Mouse (Mus musculus): ENCODE data around the gene Tmem246. TPM values are rescaled to one million over a fixed set of nuclear protein-coding genes. Genes with fewer than 3 reads are reported as not detected.

Tmem246 gene
- total and polyA plus RNA-seq, 2 experiments from 2014 or later = 54.5 to 56.4 TPM

- 85% methylated on average over 10 of the region's 10 CpGs for WGBS
- no peaks in the 10 kb centered on the region for H3K4me1 ChIP-seq (ENCODE audit: control insufficient read depth, insufficient read depth)
- no peaks in the 10 kb centered on the region for H3K9me3 ChIP-seq (replicated peaks; ENCODE audit: control insufficient read depth, low read length)
- H3K9ac ChIP-seq (replicated peaks; ENCODE audit: low read depth, low read length) = no peak overlapping the region
- no peak for ATAC-seq (ENCODE audit: insufficient read depth, low read depth)
- H3K4me3 ChIP-seq (ENCODE audit: low read depth, low read length) = no peak overlapping the region
- no peaks in the 10 kb centered on the region for H3K36me3 ChIP-seq (replicated peaks; ENCODE audit: control insufficient read depth, insufficient read depth, low read length)
- no peak for DNase-seq (ENCODE audit: low spot score)
- no peak overlapping the region for H3K27ac ChIP-seq (ENCODE audit: low read depth)
- H3K4me2 ChIP-seq (ENCODE audit: low read depth, low read length) = no peak overlapping the region
- TF ChIP-seq CTCF (IDR thresholded peaks at IDR 0.05; ENCODE audit: low read depth) (no peak), EP300 (IDR thresholded peaks at IDR 0.05; ENCODE audit: low read depth) (no peak)
- no peaks in the 10 kb centered on the region for H3K27me3 ChIP-seq (ENCODE audit: control insufficient read depth, insufficient read depth, low read length)
These were observed 19.2 kb upstream of the Tmem246 start for GRCm38 (mm10) chr4:49616924-49617323.

- Histone ChIP-seq H3K4me3 (ENCODE audit: low read depth, low read length) (no peak overlapping the region), H3K4me1 (ENCODE audit: control insufficient read depth, insufficient read depth) (no peaks in the 10 kb centered on the region), H3K9me3 (replicated peaks; ENCODE audit: control insufficient read depth, low read length) (no peaks in the 10 kb centered on the region), H3K27me3 (ENCODE audit: control insufficient read depth, insufficient read depth, low read length) (no peaks in the 10 kb centered on the region), H3K4me2 (ENCODE audit: low read depth, low read length) (no peak overlapping the region), H3K36me3 (replicated peaks; ENCODE audit: control insufficient read depth, insufficient read depth, low read length) (no peaks in the 10 kb centered on the region), H3K27ac (ENCODE audit: low read depth) (no peak overlapping the region), H3K9ac (replicated peaks; ENCODE audit: low read depth, low read length) (no peak overlapping the region)
- ATAC-seq (ENCODE audit: insufficient read depth, low read depth) = no peak
- WGBS = 79% methylated on average over 1 of the region's 1 CpGs
- DNase-seq (ENCODE audit: low spot score) = no peak
- no peak for TF ChIP-seq EP300 (IDR thresholded peaks at IDR 0.05; ENCODE audit: low read depth)
- no peak for TF ChIP-seq CTCF (IDR thresholded peaks at IDR 0.05; ENCODE audit: low read depth)
These were observed 7.8 kb upstream of the Tmem246 start for GRCm38 (mm10) chr4:49605459-49605858.

- no peak overlapping the region for H3K9ac ChIP-seq (replicated peaks; ENCODE audit: low read depth, low read length)
- no peak overlapping the region for H3K4me3 ChIP-seq (ENCODE audit: low read depth, low read length)
- H3K9me3 ChIP-seq (replicated peaks; ENCODE audit: control insufficient read depth, low read length) = no peaks in the 10 kb centered on the region
- H3K4me1 ChIP-seq (ENCODE audit: control insufficient read depth, insufficient read depth) = no peaks in the 10 kb centered on the region
- H3K36me3 ChIP-seq (replicated peaks; ENCODE audit: control insufficient read depth, insufficient read depth, low read length) = no peaks in the 10 kb centered on the region
- no peak for TF ChIP-seq CTCF (IDR thresholded peaks at IDR 0.05; ENCODE audit: low read depth)
- TF ChIP-seq EP300 (IDR thresholded peaks at IDR 0.05; ENCODE audit: low read depth) = no peak
- 78% methylated on average over 5 of the region's 5 CpGs for WGBS
- no peaks in the 10 kb centered on the region for H3K27me3 ChIP-seq (ENCODE audit: control insufficient read depth, insufficient read depth, low read length)
- no peak for DNase-seq (ENCODE audit: low spot score)
- no peak overlapping the region for H3K27ac ChIP-seq (ENCODE audit: low read depth)
- ATAC-seq (ENCODE audit: insufficient read depth, low read depth) = no peak
- no peak overlapping the region for H3K4me2 ChIP-seq (ENCODE audit: low read depth, low read length)
These were observed 6.9 kb upstream of the Tmem246 start for GRCm38 (mm10) chr4:49604616-49605015.

- H3K27ac ChIP-seq (ENCODE audit: low read depth) = no peak overlapping the region
- no peak for DNase-seq (ENCODE audit: low spot score)
- no peak overlapping the region for H3K9ac ChIP-seq (replicated peaks; ENCODE audit: low read depth, low read length)
- ATAC-seq (ENCODE audit: insufficient read depth, low read depth) = no peak
- no peaks in the 10 kb centered on the region for H3K4me1 ChIP-seq (ENCODE audit: control insufficient read depth, insufficient read depth)
- no peak overlapping the region for H3K4me3 ChIP-seq (ENCODE audit: low read depth, low read length)
- 45% methylated on average over 1 of the region's 1 CpGs for WGBS
- no peak overlapping the region for H3K4me2 ChIP-seq (ENCODE audit: low read depth, low read length)
- TF ChIP-seq CTCF (IDR thresholded peaks at IDR 0.05; ENCODE audit: low read depth) (no peak), EP300 (IDR thresholded peaks at IDR 0.05; ENCODE audit: low read depth) (no peak)
- no peaks in the 10 kb centered on the region for H3K36me3 ChIP-seq (replicated peaks; ENCODE audit: control insufficient read depth, insufficient read depth, low read length)
- no peaks in the 10 kb centered on the region for H3K27me3 ChIP-seq (ENCODE audit: control insufficient read depth, insufficient read depth, low read length)
- H3K9me3 ChIP-seq (replicated peaks; ENCODE audit: control insufficient read depth, low read length) = no peaks in the 10 kb centered on the region
These were observed 6.4 kb upstream of the Tmem246 start for GRCm38 (mm10) chr4:49604016-49604546.

- Histone ChIP-seq H3K9me3 (replicated peaks; ENCODE audit: control insufficient read depth, low read length) (no peaks in the 10 kb centered on the region), H3K9ac (replicated peaks; ENCODE audit: low read depth, low read length) (no peak overlapping the region), H3K4me3 (ENCODE audit: low read depth, low read length) (no peak overlapping the region), H3K4me2 (ENCODE audit: low read depth, low read length) (no peak overlapping the region), H3K27me3 (ENCODE audit: control insufficient read depth, insufficient read depth, low read length) (no peaks in the 10 kb centered on the region), H3K27ac (ENCODE audit: low read depth) (no peak overlapping the region), H3K4me1 (ENCODE audit: control insufficient read depth, insufficient read depth) (peaks cover 2% of the 10 kb centered on the region; the same call in 1 of the 2 replicates), H3K36me3 (replicated peaks; ENCODE audit: control insufficient read depth, insufficient read depth, low read length) (no peaks in the 10 kb centered on the region)
- ATAC-seq (ENCODE audit: insufficient read depth, low read depth) (no peak), DNase-seq (ENCODE audit: low spot score) (no peak)
- WGBS = 84% methylated on average over 2 of the region's 2 CpGs
- no peak for TF ChIP-seq EP300 (IDR thresholded peaks at IDR 0.05; ENCODE audit: low read depth)
- no peak for TF ChIP-seq CTCF (IDR thresholded peaks at IDR 0.05; ENCODE audit: low read depth)
These were observed 5.5 kb upstream of the Tmem246 start for GRCm38 (mm10) chr4:49603161-49603560.

GRCm38 (mm10) chr4:49596846-49597182 is 862 bp downstream of the Tmem246 start:
- H3K9me3 ChIP-seq (replicated peaks; ENCODE audit: control insufficient read depth, low read length) = no peaks in the 10 kb centered on the region
- H3K4me2 ChIP-seq (ENCODE audit: low read depth, low read length) = peak overlapping the region; percentile 87
- peak overlapping the region; percentile 96 for H3K4me3 ChIP-seq (ENCODE audit: low read depth, low read length)
- no peaks in the 10 kb centered on the region for H3K27me3 ChIP-seq (ENCODE audit: control insufficient read depth, insufficient read depth, low read length)
- peaks cover 4% of the 10 kb centered on the region; the same call in 1 of the 2 replicates for H3K4me1 ChIP-seq (ENCODE audit: control insufficient read depth, insufficient read depth)
- WGBS = under 1% methylated on average over 20 of the region's 20 CpGs
- no peak for DNase-seq (ENCODE audit: low spot score)
- peak overlapping the region; percentile 91 for H3K27ac ChIP-seq (ENCODE audit: low read depth)
- no peak for ATAC-seq (ENCODE audit: insufficient read depth, low read depth)
- H3K36me3 ChIP-seq (replicated peaks; ENCODE audit: control insufficient read depth, insufficient read depth, low read length) = no peaks in the 10 kb centered on the region
- peak overlapping the region; percentile 96 for H3K9ac ChIP-seq (replicated peaks; ENCODE audit: low read depth, low read length)
- no peak for TF ChIP-seq EP300 (IDR thresholded peaks at IDR 0.05; ENCODE audit: low read depth)
- no peak for TF ChIP-seq CTCF (IDR thresholded peaks at IDR 0.05; ENCODE audit: low read depth)
